Mouse (Mus musculus): ENCODE data around the gene Dtd1. TPM values are rescaled to one million over a fixed set of nuclear protein-coding genes. Genes with fewer than 3 reads are reported as not detected.

Dtd1 gene
- polyA plus RNA-seq, 1 experiment from 2014 or later: 38.0 TPM

DNA sequence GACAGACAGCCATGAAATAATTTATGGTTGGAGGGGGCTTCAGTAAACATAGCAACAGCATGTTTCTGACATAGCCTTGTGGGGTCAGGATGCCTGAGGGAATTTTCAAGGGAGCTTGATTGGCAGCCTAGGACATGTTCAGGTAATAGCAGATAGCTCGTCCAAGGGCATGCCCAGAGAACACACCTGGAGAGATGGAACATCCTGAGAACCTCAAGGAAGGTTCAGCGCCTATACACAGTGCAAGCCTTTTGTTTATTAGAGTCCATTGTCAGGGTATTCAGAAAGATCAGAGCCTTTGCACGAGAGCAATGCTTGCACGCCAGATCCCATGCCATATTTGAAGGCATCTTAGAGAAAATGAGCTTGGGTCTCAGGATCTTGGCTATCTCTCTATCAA lies 175.9 kb downstream of the Dtd1 start:
- H3K27ac ChIP-seq: no peak overlapping the region
- H3K9me3 ChIP-seq: no peaks in the 10 kb centered on the region
- H3K9ac ChIP-seq: no peak overlapping the region
- no peak overlapping the region for H3K4me3 ChIP-seq
- WGBS: 92% methylated on average over 4 of the region's 4 CpGs
- H3K4me1 ChIP-seq: peaks cover 4% of the 10 kb centered on the region; the same call in 1 of the 2 replicates
- H3K36me3 ChIP-seq: no peaks in the 10 kb centered on the region
- H3K4me2 ChIP-seq: no peak overlapping the region
- H3K27me3 ChIP-seq: no peaks in the 10 kb centered on the region
- ATAC-seq (ENCODE audit: borderline replicate concordance, extremely low read depth, low FRiP score, low TSS enrichment): no peak

DNA sequence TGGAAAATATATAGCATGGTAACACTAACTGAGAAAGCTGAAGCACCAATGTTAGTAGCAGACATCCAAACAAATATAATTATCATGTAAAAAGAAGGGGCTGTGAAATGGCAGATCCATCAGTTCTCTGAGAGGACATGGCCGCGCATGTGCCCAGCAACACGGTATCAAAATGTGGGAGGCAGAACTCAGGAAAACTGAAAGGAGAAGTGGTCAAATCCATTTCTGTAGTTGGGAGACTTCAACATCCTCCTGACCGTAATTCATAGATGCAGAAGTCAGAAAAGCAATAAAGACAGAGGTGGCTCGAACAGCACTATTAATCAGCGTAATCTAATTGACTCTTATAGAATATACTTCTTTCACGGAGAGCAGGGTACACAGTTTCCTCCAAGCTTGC lies 179.6 kb downstream of the Dtd1 start:
- Histone ChIP-seq H3K4me1 (peaks cover 12% of the 10 kb centered on the region), H3K4me3 (no peak overlapping the region), H3K4me2 (no peak overlapping the region), H3K27me3 (no peaks in the 10 kb centered on the region), H3K9me3 (no peaks in the 10 kb centered on the region), H3K27ac (no peak overlapping the region), H3K9ac (no peak overlapping the region), H3K36me3 (no peaks in the 10 kb centered on the region)
- ATAC-seq (ENCODE audit: borderline replicate concordance, extremely low read depth, low FRiP score, low TSS enrichment): no peak
- 82% methylated on average over 7 of the region's 7 CpGs for whole genome bisulfite sequencing

DNA sequence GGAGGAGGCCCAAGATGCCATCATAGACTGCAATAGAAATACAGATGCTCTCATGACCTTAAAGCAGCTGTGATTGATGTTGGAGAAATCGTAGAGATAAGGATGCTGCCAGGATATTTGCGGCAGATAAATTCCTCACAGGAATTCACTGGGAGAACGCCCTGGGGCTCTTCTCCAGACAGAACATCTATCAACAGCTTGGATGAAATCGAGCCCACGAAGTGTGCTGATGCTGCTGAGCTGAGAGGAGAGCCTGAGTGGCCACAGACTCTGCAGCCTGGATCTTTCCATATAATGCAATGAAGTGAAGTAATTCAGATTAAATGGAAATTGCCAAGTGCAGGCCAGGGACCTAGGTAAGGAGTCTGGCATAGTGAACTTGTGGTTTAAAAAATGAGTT lies 181.0 kb downstream of the Dtd1 start:
- no peaks in the 10 kb centered on the region for H3K27me3 ChIP-seq
- WGBS: 13% methylated on average over 5 of the region's 5 CpGs
- no peaks in the 10 kb centered on the region for H3K9me3 ChIP-seq
- H3K9ac ChIP-seq: no peak overlapping the region
- ATAC-seq (ENCODE audit: borderline replicate concordance, extremely low read depth, low FRiP score, low TSS enrichment): peak; percentile 47; the same call in 1 of the 2 replicates
- no peaks in the 10 kb centered on the region for H3K36me3 ChIP-seq
- no peak overlapping the region for H3K27ac ChIP-seq
- peaks cover 9% of the 10 kb centered on the region; the same call in 1 of the 2 replicates for H3K4me1 ChIP-seq
- H3K4me3 ChIP-seq: no peak overlapping the region
- H3K4me2 ChIP-seq: no peak overlapping the region

DNA sequence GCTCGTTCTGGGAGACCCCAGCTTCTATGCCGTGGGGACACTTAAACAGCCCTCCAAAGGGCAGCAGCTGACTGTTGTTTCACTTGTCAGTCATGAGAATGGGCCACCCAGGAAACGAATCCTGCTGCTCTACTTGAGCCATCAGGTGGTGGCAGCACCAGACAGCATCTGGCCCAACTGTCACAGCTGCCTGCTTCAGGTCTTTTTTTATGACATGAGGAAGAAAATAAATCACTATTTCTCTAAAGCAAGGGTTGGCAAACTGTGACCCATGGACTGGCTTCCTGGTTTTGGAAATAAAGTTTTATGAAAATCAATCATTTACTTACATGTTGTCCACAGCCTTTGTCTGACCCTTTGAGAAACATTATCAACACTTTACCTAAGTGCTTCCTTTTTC lies 182.2 kb downstream of the Dtd1 start:
- ATAC-seq (ENCODE audit: borderline replicate concordance, extremely low read depth, low FRiP score, low TSS enrichment): no peak
- no peak overlapping the region for H3K9ac ChIP-seq
- WGBS: 37% methylated on average over 3 of the region's 3 CpGs
- H3K4me1 ChIP-seq: peaks cover 9% of the 10 kb centered on the region; the same call in 1 of the 2 replicates
- no peak overlapping the region for H3K4me3 ChIP-seq
- no peak overlapping the region for H3K27ac ChIP-seq
- H3K36me3 ChIP-seq: no peaks in the 10 kb centered on the region
- H3K27me3 ChIP-seq: no peaks in the 10 kb centered on the region
- no peaks in the 10 kb centered on the region for H3K9me3 ChIP-seq
- no peak overlapping the region for H3K4me2 ChIP-seq

DNA sequence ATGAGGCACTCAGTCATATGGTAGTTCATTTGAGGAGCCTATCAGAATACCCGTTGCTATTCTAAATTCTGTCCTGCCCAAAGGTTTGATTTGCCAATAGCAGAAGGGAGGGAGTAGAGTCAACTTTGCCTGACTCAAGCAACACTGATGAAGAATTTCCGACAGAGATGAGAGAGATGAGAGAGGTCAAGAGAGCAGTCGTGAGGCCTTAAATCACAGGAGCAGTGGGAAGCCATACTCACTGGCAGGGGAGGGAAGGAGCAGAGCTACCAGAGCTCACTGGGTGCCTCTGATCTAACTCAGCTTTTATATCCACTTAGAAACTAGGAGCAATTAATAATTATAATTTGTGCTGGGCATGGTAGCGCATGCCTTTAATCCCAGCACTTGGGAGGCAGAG lies 182.8 kb downstream of the Dtd1 start:
- Histone ChIP-seq H3K9me3 (no peaks in the 10 kb centered on the region), H3K27ac (no peak overlapping the region), H3K4me1 (peaks cover 9% of the 10 kb centered on the region; the same call in 1 of the 2 replicates), H3K36me3 (no peaks in the 10 kb centered on the region), H3K4me2 (no peak overlapping the region), H3K27me3 (no peaks in the 10 kb centered on the region), H3K4me3 (no peak overlapping the region), H3K9ac (no peak overlapping the region)
- no peak for ATAC-seq (ENCODE audit: borderline replicate concordance, extremely low read depth, low FRiP score, low TSS enrichment)
- WGBS: 48% methylated on average over 4 of the region's 4 CpGs

DNA sequence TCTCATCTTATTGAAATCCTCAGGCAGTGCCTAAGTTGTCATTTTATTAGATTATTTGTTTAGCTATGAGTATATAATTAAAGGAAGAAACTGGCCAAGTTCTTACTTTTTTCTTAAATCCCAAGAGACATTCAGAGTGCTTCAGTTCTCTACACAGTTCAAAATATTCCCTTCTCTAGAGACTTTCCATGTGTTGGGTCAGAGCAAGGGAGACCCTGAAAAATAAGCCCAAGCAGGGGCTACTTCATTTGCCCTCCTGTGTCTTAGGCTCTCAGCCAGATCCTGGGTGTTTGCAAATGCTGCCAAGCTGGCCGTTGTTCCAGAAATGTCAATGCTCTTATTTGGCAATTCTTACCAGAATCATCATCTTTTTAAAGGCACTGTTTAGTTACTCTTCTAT lies 183.5 kb downstream of the Dtd1 start:
- H3K4me2 ChIP-seq: no peak overlapping the region
- H3K36me3 ChIP-seq: no peaks in the 10 kb centered on the region
- no peak overlapping the region for H3K27ac ChIP-seq
- no peak overlapping the region for H3K9ac ChIP-seq
- 40% methylated on average over 1 of the region's 1 CpGs for WGBS
- no peak for ATAC-seq (ENCODE audit: borderline replicate concordance, extremely low read depth, low FRiP score, low TSS enrichment)
- no peaks in the 10 kb centered on the region for H3K27me3 ChIP-seq
- H3K4me1 ChIP-seq: peaks cover 9% of the 10 kb centered on the region; the same call in 1 of the 2 replicates
- H3K4me3 ChIP-seq: no peak overlapping the region
- H3K9me3 ChIP-seq: no peaks in the 10 kb centered on the region

DNA sequence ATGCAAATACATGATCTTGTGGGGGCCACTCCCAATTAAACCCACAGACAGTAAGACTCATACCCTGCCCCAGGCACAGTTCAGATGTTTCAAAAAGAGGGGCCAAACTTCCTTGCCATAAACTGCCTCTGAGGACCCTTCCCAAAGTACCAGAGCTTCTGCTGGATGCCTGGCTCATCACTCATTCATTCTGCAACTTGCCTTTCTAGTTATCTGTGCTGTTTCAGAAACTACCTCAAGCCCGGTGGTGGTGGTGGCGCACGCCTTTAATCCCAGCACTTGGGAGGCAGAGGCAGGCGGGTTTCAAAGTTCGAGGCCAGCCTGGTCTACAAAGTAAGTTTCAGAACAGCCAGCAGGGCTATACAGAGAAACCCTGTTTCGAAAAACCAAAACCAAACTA lies 184.1 kb downstream of the Dtd1 start:
- Histone ChIP-seq H3K4me1 (peaks cover 9% of the 10 kb centered on the region; the same call in 1 of the 2 replicates), H3K27ac (no peak overlapping the region), H3K9ac (no peak overlapping the region), H3K27me3 (no peaks in the 10 kb centered on the region), H3K36me3 (no peaks in the 10 kb centered on the region), H3K4me2 (no peak overlapping the region), H3K4me3 (no peak overlapping the region), H3K9me3 (no peaks in the 10 kb centered on the region)
- ATAC-seq (ENCODE audit: borderline replicate concordance, extremely low read depth, low FRiP score, low TSS enrichment): no peak
- WGBS: 97% methylated on average over 6 of the region's 6 CpGs

DNA sequence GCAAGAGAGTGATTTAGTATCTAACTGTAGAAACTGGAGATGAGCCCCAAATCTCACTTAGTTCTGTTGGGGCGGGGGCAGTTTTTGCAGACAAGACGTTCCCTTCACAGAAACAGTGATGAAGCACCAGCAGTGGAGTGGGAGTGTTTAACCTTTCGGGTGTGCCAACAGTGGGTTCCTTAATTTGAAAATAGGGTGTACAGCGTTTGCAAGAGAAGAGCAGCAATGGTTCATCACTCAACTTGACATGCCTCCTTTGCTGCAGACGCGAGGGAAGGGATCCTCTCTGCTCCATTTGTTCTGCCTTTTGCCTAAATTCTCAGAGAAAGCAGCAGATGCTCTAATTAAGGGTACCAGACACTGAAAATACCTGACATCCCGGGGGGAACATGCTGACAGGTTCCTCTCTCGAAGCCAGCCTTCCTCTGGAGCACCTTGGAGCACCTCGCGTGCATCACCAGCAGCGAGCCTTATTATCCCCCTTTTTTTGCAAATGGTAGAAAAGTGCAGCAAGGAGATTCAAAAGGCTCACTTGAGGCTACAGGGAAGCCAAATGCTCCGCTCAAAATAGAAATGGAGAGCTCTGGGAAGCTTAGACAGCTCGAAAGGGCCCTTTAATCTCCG lies 192.1 kb downstream of the Dtd1 start:
- WGBS: 63% methylated on average over 14 of the region's 14 CpGs
- Histone ChIP-seq H3K9ac (no peak overlapping the region), H3K4me2 (no peak overlapping the region), H3K27ac (no peak overlapping the region), H3K27me3 (no peaks in the 10 kb centered on the region), H3K36me3 (no peaks in the 10 kb centered on the region), H3K9me3 (no peaks in the 10 kb centered on the region), H3K4me3 (no peak overlapping the region), H3K4me1 (no peaks in the 10 kb centered on the region)
- no peak for ATAC-seq (ENCODE audit: borderline replicate concordance, extremely low read depth, low FRiP score, low TSS enrichment)

DNA sequence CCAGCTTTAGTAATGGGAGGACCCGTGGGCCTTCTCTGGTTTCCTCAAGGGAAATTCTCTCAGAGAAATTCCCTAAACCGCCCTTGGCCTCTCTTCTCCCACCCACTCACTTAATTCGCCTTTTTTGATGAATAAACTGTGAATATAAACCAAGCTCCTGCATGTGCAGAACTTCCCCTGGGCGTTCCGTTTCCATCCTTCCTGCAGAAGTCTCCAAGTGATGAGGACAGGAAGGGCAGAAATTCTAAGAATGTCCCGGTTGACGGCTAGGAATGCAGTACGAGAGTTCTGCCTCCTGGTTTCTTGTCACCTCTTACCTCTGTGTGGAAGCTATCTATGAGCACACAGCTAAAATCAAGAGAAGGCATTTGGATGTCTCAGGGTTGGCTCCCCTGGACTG lies 197.8 kb downstream of the Dtd1 start:
- H3K4me3 ChIP-seq: no peak overlapping the region
- H3K9me3 ChIP-seq: no peaks in the 10 kb centered on the region
- 16% methylated on average over 8 of the region's 8 CpGs for WGBS
- H3K9ac ChIP-seq: no peak overlapping the region
- H3K4me1 ChIP-seq: peaks cover 8% of the 10 kb centered on the region; the same call in 1 of the 2 replicates
- H3K36me3 ChIP-seq: no peaks in the 10 kb centered on the region
- ATAC-seq (ENCODE audit: borderline replicate concordance, extremely low read depth, low FRiP score, low TSS enrichment): no peak
- no peak overlapping the region for H3K27ac ChIP-seq
- no peak overlapping the region for H3K4me2 ChIP-seq
- no peaks in the 10 kb centered on the region for H3K27me3 ChIP-seq

DNA sequence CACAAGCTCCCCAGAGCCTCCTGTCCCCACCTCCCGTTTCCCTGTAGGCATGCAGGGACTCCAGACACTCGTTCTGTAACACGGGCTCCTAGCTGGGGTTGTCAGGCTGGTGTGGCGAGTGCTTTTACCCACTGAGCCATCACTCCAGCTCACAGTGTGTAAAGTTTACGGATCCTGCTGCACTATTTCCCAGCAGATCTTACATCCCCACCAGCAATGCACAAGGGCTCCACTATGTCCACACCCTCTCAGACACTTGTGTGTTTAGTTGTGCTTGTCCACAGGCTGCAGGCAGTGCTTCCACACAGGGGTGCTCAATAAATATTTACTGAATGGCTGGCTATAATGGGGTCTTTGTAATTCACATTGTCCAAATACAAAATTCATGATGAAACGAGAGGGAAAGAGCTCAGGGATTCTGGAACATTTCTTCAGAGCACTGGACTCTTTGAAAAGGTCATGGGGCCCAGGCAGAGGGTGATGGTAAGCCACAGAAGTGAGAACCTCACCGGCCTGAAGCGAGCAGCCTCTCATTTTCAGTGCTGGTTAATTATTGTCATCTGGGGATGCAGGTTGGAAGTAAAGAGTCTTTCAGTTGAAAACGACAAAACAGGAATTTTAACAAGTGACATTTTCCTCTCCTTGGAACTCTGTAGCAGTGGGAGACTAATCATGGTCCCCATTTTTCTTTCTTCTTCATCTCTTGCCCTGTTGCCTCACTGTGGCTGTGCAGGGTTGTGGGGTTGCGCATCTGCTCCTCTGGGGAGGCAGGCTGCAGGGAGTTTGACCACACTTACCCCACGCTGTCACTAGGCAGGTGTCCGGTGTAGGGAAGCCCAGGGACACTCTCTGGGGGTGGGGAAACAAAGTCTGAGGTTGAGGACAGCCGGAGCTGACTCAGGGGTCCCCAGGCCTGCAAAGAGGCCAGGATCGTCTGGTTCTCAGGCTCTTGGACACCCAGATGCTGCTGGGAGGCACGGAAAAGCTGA lies 208.4 kb downstream of the Dtd1 start:
- Histone ChIP-seq H3K4me1 (peaks cover 11% of the 10 kb centered on the region), H3K4me2 (no peak overlapping the region), H3K9ac (no peak overlapping the region), H3K9me3 (no peaks in the 10 kb centered on the region), H3K27ac (peak overlapping the region; percentile 50), H3K4me3 (no peak overlapping the region), H3K27me3 (no peaks in the 10 kb centered on the region), H3K36me3 (no peaks in the 10 kb centered on the region)
- peak; percentile 71 for ATAC-seq (ENCODE audit: borderline replicate concordance, extremely low read depth, low FRiP score, low TSS enrichment)
- 36% methylated on average over 15 of the region's 15 CpGs for WGBS
